Mouse (Mus musculus) spleen, adult 2 months (tissue): ENCODE data around the gene Tnfrsf13c.

Experiments used
- CTCF ChIP-seq: fragments of 200-500 bp; IDR thresholded peaks from 2 replicates; pipeline ENCODE4 v1.5.1; 2011; ENCODE audit warnings: mild to moderate bottlenecking, inconsistent platforms; ENCODE audit not compliant: insufficient read depth, insufficient read length, insufficient replicate concordance; ENCODE audit errors: extremely low read depth
- POLR2A ChIP-seq: fragments of 200-500 bp; IDR thresholded peaks from 2 replicates; pipeline ENCODE4 v1.6.1; 2011; ENCODE audit warnings: low read depth, low read length, inconsistent platforms

DNA sequence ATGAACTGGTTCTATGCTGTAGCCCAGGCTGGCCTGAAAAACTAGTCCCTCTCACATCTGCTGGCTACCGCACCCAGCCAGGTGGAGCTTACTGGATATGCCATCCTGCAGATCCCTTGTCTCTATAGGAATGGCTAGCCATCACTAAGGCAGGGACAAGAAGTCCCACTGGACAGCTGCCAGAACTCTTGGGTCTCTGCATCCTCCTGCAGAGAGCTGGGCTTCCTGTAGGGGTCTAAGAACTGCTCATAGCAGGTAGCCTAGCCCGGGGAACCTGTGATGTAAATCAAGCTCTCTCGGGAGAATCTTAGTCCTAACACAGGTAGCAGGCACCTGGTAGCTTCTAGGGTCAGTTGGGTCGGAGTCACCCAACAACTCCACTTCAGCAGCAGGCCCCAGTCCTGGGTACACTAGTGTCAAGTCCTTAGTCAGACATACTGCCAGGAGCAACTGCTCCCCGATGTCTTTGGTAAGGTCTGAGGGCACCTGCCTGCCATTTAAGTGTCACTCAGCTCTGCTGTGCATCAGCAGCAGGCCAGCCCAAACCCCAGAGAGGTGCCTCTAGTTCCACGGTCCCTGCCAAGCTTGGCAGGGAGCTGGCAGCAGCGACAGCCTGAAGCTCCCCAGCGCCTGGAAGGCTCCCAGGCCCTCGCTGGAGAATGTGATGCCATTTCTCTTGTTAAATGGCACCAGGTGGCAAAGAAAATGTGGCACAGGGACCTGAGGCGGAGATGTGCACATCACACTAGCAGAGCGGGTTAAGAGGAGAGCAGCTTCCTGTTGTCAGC, 7.6 kb upstream of the Tnfrsf13c start:
- TF ChIP-seq POLR2A = no peak
- no peak for TF ChIP-seq CTCF
